Mouse (Mus musculus) CD4-positive helper T cell, adult 2 months (primary cell): Measurements from ENCODE around the gene Cd207.

Experiments
- DNase-seq: peaks from one replicate; pipeline ENCODE4 v3.0.0-alpha.2; 2012; ENCODE audit warnings: low read depth, missing footprints, low spot score

The Cd207 gene

DNA sequence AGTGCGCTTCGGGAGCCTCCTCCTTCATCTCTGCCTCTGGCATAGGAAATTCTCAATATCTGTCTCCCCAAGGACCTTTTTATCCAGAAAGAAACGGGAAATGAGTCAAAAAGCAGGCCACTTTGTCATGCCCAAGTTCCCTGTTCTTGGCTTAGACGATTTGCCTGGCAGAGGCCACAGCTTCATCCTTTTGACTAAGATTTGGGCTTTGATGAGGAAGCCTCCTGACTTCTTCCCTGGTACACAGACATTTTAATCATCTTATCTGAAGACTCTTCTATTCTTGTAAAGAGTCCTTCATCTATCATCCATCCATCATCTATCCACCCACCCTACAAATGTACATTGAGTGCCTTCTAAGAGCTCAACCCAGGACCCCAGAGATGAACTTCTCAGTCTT lies at the start of gene Cd207:
Gene Cd207 (minus strand): TSS at position 101 of the 400 bp plus-strand sequence.
- no peak for DNase-seq

DNA sequence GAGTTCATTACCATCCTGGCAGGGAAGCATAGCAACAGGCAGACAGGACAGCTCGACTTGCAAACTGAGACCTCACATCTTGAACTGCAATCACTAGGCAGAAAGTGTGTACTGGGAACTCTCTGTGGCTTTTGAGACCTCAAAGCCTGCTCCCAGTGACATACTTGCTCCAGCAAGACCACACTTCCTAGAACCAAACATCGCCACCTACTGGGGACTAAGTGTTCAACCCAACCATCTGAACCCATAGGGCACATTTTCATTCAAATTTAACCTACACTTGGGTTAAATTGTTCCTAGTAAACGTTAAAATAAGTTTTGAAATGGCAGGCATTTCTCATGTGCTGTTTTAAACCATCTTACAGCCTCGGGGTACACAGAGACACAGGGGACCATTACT lies 49.5 kb upstream of the Cd207 start:
- peak; percentile 30 for DNase-seq

DNA sequence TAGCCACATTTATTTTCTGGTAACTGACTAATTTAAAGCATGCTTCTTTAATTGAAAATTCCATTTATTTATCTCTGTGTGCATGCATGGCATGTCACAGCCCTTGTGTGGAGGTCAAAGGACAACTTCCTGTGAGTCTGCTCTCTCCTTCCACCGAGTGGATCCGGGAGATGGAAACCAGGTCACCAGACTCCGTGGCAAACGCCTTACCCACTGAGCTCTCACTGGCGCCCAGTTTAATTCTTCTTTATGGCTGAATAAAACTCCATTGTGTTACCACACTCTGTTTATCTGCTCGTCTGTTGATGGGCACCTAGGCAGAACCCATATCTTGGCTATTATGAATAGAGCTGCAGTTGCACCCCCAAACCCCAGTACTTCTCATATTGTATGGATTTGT lies 44.9 kb upstream of the Cd207 start:
- DNase-seq, result no peak

DNA sequence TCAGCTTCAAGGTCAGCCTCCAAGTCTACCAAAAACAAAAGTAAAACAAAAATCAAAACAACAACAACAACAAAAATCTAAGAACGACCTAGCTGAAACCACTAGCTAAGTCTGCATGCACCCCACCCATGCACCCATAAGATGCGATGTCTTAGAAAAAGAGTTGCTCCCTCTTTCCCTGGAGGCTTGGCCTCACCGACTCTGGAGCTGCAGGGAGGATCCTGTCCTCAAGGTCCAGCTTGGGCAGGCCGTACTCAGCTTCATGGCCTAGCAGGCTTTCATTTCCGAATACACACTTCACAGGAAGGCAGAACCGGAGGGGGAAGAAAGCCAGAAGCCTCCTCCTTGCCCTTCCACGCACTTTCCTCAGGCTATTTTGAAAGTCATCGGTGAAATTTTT lies 39.4 kb upstream of the Cd207 start:
- no peak for DNase-seq

DNA sequence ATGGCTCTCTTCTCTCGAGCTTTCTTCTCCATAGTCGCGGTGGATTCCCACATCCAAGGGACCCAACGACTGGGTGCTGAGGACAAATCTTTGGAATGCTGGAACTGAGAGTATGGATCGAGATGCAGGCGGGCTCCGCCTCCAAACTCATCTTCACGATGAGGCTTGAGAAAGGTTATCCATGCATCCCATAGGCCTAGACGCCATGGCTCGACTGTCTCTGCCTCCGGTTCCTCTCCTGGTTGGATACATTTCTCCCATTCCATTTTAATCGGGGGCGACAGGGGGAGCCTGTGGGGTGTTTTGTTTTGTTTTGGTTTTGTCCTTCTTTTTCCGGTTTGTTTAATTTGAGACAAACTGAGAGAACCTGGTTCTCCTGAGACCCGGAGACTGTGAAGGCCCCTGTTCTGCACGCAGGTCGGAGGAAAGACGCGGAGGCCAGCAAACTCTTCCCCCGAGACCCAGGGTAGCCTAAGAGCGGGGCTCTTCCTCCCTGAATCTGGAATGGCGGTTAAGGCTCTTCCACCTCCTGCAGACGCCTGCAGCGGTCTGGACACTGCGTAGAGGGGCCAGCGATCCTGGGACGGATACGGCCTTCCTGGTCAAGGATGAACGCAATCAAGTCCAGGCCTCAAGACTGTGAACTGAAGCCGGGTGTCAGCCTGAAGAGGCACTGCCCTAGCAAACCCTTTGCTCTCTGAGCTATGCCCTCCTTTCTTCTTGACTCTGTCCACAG lies 38.0 kb upstream of the Cd207 start:
- DNase-seq, result no peak

DNA sequence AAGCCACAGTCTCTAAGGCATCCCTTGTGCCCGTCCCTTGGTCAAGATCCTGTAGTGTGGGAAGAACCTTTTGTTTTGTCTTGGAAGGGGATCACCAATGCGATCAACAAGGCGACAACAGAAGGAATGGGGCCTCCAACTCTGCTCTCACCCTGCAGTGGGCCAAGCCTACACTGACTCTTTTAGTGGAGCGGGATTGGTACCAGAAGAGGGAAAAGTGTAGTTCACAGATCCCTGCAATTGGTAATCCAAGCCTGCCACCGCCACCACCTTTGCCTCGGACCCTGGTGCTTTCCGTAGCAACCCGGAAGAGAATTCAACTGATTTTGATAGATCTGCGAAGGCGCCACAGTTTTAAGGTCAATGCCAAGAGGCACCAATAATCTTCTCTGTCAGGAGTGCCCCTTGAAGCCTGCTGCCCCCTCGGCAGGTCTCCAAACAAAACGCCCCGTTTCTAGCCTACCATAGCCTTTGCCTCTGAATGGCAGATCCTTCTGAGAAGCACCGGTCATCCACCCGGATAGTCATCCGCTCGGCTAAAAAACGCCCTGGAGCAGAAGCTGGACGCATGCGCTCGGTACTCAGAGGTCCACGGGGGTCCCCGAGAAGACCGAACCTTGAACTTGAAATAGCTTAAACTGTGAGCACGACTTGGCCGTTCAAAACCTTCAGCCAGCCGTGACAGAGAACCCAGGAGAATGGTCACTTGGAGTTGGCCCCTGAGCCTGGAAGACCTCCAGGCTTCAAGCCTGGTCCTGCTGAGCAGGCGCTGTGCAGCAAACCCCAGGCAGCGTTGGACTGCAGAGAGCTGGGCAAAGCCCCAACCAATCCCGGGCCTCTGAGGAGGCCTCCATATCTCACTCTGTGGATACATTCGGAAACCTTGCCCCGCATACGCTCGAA lies 36.8 kb upstream of the Cd207 start:
- DNase-seq, result peak; percentile 32

DNA sequence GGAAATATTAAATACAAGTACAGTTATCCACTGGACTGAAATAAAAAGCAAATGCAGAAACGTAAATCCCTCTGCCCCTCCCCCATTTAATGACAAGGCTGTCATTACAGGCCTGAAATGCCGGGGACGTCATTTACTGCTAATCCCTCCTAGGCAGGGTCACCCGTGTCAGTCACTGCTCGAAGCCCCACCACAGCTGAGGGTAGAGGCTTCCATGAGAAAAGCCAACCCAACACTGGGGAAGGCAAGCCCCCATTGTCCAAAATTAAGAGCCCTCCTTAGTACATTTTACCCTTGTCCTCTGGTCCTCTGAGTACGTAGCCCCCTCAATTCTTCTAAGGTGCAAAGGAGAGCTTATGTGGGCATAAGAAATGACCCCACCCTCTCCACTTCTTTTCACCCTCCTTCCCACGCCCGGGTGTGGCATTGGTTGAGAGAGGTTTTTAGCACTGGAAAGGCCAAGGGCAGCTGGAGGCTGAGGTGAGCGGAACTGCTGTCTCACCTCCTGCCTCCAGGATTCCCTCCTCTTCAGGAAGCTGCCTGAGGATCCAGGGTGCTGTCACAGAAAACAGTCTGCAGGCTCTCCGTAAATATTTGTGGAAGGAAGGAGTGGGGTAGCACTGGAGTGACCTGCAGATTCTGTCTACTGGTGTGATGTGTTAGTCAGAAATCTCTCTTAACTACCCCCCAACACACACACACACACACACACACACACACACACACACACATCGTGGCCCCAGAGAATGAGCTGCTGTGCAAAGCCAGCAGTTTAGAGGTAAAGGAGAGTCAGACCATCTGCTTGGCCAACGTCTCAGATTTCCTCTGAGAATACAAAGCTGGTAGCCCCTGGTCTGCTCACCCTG lies 35.8 kb upstream of the Cd207 start:
- no peak for DNase-seq

DNA sequence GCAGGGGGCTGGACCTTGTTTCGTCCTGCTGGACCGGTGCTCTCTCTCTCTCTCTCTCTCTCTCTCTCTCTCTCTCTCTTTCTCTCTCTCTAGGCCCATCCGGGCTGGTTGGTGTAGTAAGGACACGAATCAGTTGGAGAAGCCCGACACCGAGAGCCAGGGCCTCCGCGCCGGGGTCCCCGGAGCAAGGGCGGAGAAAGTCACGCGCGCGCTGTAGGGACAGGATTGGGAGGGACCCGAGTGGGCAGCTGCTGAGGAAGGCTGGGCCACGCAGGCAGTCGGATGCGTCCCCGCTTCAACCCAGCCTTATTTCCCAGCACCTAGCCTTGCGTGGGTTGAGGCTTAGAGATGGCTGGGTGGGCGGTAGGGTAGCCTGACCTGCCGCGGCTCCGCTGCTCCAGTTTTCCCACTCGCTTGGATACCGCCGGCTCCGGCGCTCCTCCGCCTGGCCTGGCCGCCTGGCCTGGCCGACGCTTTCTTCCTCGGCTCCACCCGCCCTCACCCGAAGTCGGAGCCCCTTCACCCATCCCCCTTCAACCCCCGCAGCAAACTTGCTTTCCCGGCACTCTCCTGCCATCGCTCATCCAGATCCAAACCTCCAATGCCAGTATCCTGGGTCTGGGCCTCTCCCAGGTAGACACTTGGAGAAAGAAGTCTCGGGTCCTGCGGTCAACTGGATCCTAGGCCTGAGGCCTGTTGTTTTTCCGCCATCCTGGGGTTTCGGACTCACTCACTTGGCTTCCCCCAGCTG lies 34.2 kb upstream of the Cd207 start:
- no peak for DNase-seq

DNA sequence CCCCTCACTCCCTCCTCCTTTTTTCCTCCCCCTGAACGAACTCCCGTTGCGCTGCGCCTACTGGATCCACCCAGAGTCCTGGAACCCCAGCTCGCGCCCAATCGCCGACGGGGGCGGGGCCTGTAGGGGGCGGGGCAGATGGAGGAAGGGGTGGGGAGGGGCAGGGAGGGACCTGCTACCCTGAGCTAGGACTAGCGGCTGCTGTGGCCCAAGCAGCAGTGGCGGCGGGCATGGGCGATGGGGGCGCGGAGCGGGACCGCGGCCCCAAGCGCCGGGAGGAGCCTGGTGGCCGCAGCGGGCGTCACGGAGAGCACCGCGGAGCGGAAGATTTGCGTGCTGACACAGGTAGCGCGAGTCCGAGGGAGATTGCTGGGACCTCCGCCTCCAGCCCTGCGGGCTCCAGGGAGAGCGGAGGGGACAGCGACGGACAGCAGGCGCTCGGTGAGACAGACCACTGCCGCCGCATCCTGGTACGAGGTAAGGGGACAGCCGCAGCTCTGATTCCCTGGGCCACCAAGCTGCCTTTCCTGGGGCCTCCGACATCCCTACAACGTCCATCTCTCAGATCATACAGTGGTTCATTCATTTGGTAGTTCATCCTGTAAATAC lies 33.5 kb upstream of the Cd207 start, which contains the start of gene Vax2:
Gene Vax2 (plus strand): TSS at position 198 of the 609 bp plus-strand sequence.
- peak; percentile 71 for DNase-seq

DNA sequence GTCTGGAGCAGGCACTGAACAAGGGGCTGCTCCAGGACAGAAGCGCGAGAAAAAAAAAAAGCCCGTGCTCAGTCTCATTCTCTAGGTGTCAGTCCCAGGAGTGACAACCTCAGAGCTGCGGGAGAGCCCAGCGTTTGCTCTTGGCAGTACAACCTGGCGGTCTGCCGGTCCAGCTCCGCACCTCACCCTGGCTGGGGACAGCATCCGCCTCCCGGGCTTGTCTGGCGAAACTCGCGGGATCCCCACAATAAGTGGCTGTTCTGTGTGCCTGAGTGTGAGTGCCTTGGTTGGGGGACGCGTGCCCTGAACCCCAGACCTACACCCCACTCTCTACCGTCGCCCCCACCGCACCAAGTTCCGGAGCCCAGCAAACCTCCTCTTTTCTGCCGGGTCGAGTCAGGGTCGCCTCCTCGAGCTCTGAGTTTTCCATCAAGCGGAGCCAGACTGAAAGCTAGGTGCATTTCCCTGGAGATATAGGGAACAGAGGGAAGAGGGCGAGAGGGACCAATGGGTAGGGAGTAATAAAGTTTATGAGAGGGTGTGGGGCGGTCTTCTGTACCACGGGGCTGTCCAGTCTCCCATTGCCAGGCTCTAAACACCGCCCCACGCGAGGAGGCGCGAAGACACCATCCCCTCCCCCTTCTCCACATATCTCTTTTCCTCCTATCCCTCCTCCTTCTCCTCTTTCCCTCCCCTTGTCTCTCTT lies 32.9 kb upstream of the Cd207 start:
- DNase-seq, result peak; percentile 24

DNA sequence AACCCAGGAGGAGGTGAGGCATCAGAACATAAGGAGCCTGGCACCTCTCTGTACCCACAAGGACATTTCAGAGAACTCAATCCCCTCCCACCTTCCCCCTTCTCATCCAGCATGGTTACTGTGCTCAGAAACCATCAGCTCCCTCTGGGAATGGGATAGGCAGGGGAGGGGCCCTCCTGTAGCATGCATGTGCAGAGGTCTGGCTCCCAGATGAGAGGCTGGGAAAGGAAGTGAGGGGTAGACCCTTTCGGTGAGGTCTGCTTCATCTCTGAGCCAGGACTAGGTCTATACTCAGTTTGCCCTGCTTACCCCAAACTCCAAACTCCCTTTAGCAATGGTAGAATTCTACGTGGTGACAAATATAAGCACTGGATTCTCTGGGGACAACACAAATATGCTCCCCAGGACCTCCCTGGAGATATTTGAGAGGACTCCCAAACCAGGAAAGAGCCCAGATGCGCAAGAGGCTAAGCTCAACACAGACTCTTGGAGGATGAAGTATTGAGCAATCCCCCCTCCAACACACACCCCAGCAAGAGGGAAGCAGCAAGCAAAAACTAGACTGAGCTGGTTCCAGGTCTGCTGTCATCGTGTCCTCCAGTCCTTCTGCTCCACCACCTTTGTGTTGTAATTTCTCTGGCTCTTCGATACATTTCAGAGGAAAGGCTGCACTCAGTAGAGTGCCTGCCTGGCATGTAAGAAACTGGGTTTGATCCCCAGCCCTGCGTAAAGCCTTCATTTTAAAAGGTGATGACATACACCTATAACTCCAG lies 30.3 kb upstream of the Cd207 start:
- no peak for DNase-seq

DNA sequence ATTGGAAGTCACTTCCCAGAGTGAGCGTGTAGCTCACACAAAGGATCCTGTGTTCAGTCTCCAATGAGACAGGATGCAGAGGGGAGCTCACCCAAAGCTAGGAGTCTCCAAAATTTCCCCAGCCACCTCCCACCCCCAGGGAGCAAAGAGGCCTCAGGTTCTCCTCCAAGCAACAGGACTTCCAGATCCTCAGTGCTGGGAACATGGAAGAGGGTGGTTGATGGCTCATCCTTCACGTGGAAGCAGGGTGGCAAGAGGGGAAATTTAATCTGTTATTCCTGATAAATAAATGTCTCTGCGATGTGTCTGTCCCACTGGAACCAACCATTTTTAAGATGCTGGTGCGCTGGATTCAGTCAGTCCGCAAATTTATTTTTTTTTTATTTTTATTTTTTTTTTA lies 27.0 kb upstream of the Cd207 start:
- DNase-seq, result no peak

DNA sequence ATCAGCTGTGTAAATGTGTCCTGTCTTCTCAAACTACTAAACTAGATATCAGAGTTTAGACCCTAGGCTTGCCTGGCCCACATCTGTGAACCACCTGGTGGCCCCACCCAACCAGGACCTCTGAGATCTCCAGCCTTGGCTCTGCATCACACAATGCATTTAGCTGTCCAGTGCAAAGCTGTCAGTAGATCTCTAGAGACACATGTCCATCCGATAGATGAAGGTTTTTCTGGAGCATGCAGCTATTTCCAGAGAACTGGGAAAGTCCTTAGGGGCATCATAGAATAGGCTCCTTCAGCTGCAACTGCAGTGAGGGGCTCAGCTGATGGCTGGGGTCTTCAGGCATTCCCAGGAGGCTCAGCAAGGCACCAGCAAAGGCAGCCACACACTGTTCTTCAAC lies 26.6 kb upstream of the Cd207 start:
- no peak for DNase-seq

DNA sequence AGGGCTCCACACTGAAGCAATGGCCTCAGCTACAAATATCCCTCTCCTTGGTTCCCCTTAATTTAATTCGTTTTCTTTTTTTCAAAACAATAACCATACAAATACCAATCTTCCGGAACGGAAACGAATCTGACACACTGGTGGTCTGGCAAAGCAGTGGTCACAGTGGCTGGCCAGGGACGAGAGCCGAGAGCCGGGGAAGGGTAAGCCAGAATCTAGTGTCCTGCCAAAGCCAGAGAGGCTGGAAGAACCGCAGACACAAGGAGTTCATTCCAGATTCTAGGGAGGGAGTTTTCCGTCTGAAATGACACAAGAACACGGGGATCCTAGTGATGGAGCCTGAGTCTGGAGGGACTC lies 26.0 kb upstream of the Cd207 start:
- DNase-seq, result no peak

DNA sequence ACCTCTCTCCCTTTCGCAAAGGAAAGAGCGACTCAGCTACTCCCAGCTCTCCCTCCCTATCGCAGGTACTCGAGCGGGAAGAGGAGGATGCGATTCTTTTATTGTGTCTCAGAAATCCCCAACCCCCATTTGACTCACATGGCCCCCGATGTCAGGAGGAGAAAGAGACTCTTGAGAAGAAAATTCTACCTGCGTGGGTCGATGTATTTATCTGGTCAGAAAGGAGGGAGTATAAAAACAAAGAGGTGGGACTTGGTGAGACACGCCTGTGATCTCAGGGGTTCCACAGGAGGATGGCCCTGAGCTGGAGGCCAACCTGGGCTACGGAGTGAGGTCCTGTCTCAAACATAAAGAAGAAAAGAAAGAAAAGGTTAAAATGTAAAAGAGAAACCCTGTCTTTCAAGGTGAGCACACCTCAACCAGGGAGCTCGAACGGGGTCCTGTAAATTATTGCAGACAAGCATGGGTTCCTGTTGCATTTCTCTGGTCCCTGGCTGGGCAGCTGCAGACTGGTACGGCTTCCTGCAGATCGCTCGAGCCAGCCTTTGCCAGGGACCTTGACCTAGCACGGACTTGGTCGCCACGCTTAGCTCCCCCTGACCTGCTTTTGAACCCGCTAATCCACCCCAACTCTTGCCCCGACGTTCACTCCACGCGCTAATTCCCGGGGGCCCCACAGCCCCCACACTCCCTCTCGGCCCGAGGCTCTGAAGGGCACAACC lies 25.5 kb upstream of the Cd207 start:
- no peak for DNase-seq

DNA sequence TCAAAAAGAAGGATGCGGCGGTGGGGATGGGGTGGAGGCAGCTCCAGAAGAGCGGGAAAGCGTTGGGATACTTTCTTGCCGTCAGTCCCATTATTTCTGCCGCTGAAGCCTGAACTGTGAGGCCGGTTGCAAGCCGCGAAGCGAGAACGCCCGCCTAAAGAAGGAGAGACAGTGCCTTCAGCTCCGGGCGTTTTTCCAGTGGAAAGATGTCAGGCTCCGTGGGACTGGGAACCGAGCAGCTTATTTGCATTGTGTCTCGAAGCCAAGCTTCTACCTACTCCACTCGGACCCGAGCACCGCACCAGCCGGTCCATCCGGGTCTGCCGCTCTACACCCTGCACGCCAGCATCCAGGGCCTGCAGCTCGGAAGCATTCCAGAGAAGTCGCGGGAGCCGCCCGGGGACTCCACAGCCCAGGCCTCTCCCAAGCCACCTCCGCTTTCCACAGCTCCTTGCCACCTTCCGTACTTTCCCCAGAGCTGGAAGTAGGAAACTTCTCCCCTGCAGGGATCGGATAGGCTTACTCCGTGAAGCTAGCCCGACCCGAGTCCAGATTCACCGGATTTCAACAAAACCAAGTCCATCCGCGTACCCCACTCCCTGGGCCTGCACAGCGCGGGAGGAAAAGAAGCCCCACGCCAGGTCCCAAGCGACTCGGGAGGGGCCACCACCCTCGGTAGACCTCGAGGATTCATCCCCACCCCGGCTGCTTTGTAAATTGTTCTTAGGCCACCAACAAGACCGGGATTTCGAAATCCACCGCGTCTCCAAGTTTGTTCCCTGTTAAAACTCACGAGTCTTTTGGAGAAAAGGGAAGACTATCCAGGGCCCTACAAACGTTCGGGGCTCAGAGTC lies 24.7 kb upstream of the Cd207 start:
- DNase-seq, result no peak

DNA sequence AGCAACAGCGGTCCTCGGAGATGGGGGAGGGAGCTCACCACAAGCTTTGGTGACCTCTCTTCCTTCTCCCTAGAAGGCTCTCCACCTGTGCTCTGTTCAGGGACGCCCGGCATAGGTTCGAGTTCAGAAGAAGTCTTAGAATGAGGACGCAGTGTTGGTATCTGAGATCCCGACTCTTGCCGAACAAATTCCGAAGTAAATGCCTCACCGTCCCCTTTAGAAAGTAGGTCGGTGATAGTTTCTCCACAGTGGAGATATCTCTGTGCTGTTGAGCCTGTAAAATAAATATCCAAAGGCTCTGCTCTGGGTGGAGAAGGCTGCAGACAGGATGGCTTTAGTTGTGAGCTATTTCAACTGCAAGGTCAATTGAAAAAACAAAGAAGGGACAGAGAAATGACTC lies 23.3 kb upstream of the Cd207 start:
- DNase-seq, result no peak

DNA sequence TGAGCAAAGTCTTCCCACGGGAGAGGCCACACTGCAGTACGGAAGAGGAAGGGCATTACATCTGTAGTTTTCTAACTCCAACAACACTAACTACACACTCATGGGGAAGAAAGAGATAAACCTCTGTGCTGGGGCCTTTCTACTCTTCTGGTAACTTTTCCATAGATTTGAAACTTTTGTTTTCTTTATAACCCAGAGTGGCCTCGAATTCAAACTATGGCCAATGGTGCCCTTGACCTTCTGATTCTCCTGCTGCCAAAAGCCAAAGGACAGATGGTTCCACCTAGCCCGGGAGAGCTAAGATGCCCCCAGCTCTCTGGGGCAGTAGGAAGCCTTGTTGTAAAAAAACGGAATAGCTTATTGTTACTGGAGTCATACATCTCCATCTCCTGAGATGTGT lies 22.3 kb upstream of the Cd207 start:
- no peak for DNase-seq
